Mouse (Mus musculus) G1E (cell line): ENCODE data around the gene Gm45785. TPM values are rescaled to one million over a fixed set of nuclear protein-coding genes. Genes with fewer than 3 reads are reported as not detected.

ENCODE experiments used
- ATAC-seq: 2 replicates; pipeline ENCODE4 v1.8.0; 2016; ENCODE audit warnings: mild to moderate bottlenecking; ENCODE audit not compliant: insufficient number of reproducible peaks, poor library complexity, low FRiP score, severe bottlenecking; ENCODE audit errors: extremely low read depth
- DNase-seq: peaks from one replicate; pipeline ENCODE4 v3.0.0; 2012; ENCODE audit warnings: low spot score
- H3K27me3 ChIP-seq: 2 replicates; pipeline ENCODE4 v1.6.1; 2012; ENCODE audit warnings: mild to moderate bottlenecking, low read length, inconsistent platforms; ENCODE audit not compliant: insufficient read depth
- H3K36me3 ChIP-seq: replicated peaks from 2 replicates; pipeline ENCODE3; 2012; ENCODE audit warnings: mild to moderate bottlenecking, inconsistent platforms
- H3K4me1 ChIP-seq: 2 replicates; pipeline ENCODE4 v1.6.1; 2012; ENCODE audit warnings: low read depth, low read length, inconsistent platforms, mixed read lengths; ENCODE audit not compliant: insufficient read depth
- H3K4me3 ChIP-seq: 2 replicates; pipeline ENCODE4 v1.5.1; 2012; ENCODE audit warnings: low read depth, mild to moderate bottlenecking, inconsistent platforms, low read length, moderate library complexity, mixed read lengths
- H3K9me3 ChIP-seq: replicated peaks from 2 replicates; pipeline ENCODE4 v1.6.1; 2012; ENCODE audit warnings: inconsistent platforms
- CTCF ChIP-seq: IDR thresholded peaks from 2 replicates; pipeline ENCODE4 v1.5.1; 2012; ENCODE audit warnings: low read depth, low read length, inconsistent platforms, mixed read lengths
- GATA1 ChIP-seq: IDR thresholded peaks from 2 replicates; pipeline ENCODE4 v1.6.1; 2012; ENCODE audit warnings: borderline replicate concordance, low read length, inconsistent platforms, mixed read lengths
- GATA2 ChIP-seq: IDR thresholded peaks from 2 replicates; pipeline ENCODE4 v1.6.1; 2012; ENCODE audit warnings: low read depth, low read length, inconsistent platforms, borderline replicate concordance
- POLR2AphosphoS5 ChIP-seq: IDR thresholded peaks from 2 replicates; pipeline ENCODE4 v1.6.1; 2012; ENCODE audit warnings: low read depth, low read length, inconsistent platforms; ENCODE audit not compliant: insufficient replicate concordance
- TAL1 ChIP-seq: conservative IDR thresholded peaks from 2 replicates; pipeline ENCODE4 v1.6.1; 2012; ENCODE audit warnings: low read depth, low read length, inconsistent platforms, mixed read lengths
- polyA plus RNA-seq: library from polyadenylated mRNA; stranded (reverse); fragments of >175 nt; gene quantifications from 2 replicates; pipeline ENCODE4 v1.2.3, GENCODE M21; 2012
- total RNA-seq, 2 experiments: library from RNA; stranded (forward) in 1 of 2; stranded (reverse) in 1 of 2; fragments of 200-1000 nt in 1 of 2; fragments of >200 nt in 1 of 2; fragmentation: Nextera tagmentation in 1 of 2; gene quantifications; 2 replicates each; pipeline ENCODE4 v1.2.3; 2014 to 2017

The Gm45785 gene
- total and polyA plus RNA-seq, 3 experiments = 1.8 to 2.1 TPM; not detected in 1

GRCm38 (mm10) chr7:140780548-140780947, 75.6 kb downstream of the Gm45785 start:
- no peaks in the 10 kb centered on the region for H3K4me1 ChIP-seq
- peaks cover 8% of the 10 kb centered on the region for H3K27me3 ChIP-seq
- no peaks in the 10 kb centered on the region for H3K9me3 ChIP-seq
- no peaks in the 10 kb centered on the region for H3K36me3 ChIP-seq
- no peak overlapping the region for H3K4me3 ChIP-seq
- DNase-seq (no peak), ATAC-seq (no peak)
- no peak for TF ChIP-seq GATA1
- TF ChIP-seq POLR2AphosphoS5 = no peak
- TF ChIP-seq GATA2 = no peak
- no peak for TF ChIP-seq CTCF
- no peak for TF ChIP-seq TAL1

Other genes with a start within 250 kb of the Gm45785 start
Only the 20 nearest of the 28 such genes appear.
- gene Olfr541, start 159.1 kb downstream of the Gm45785 start, total RNA-seq (2014; fragmentation: Nextera tagmentation) = not detected in 2 replicates
- 0.38 TPM in 1 of 2 replicates, not detected in the other for gene Olfr541, start 159.1 kb downstream of the Gm45785 start, total RNA-seq (2017)
- not detected in 2 replicates for gene Olfr541, start 159.1 kb downstream of the Gm45785 start, polyA plus RNA-seq
- gene Cyp2e1, start 92.6 kb downstream of the Gm45785 start, total RNA-seq (2014; fragmentation: Nextera tagmentation) = not detected in 2 replicates
- 0.05 TPM in 1 of 2 replicates, not detected in the other for gene Cyp2e1, start 92.6 kb downstream of the Gm45785 start, total RNA-seq (2017)
- gene Cyp2e1, start 92.6 kb downstream of the Gm45785 start, polyA plus RNA-seq = not detected in 2 replicates
- not detected in 2 replicates for gene Syce1, start 68.5 kb downstream of the Gm45785 start, total RNA-seq (2014; fragmentation: Nextera tagmentation)
- gene Syce1, start 68.5 kb downstream of the Gm45785 start, total RNA-seq (2017) = not detected in 2 replicates
- gene Syce1, start 68.5 kb downstream of the Gm45785 start, polyA plus RNA-seq = not detected in 2 replicates
- not detected in 2 replicates for gene Zfp941, start 34.2 kb downstream of the Gm45785 start, total RNA-seq (2014; fragmentation: Nextera tagmentation)
- 0.05 and 0.06 TPM in 2 replicates for gene Zfp941, start 34.2 kb downstream of the Gm45785 start, total RNA-seq (2017)
- not detected in 2 replicates for gene Zfp941, start 34.2 kb downstream of the Gm45785 start, polyA plus RNA-seq
- gene Urah, start 21.3 kb downstream of the Gm45785 start, total RNA-seq (2014; fragmentation: Nextera tagmentation) = not detected in 2 replicates
- gene Urah, start 21.3 kb downstream of the Gm45785 start, total RNA-seq (2017) = not detected in 2 replicates
- gene Urah, start 21.3 kb downstream of the Gm45785 start, polyA plus RNA-seq = not detected in 2 replicates
- not detected in 2 replicates for gene Scgb1c1, start 10.8 kb downstream of the Gm45785 start, total RNA-seq (2014; fragmentation: Nextera tagmentation)
- gene Scgb1c1, start 10.8 kb downstream of the Gm45785 start, total RNA-seq (2017) = not detected in 2 replicates
- gene Scgb1c1, start 10.8 kb downstream of the Gm45785 start, polyA plus RNA-seq = not detected in 2 replicates
- not detected in 2 replicates for gene Odf3, start 8.5 kb downstream of the Gm45785 start, total RNA-seq (2014; fragmentation: Nextera tagmentation)
- 0.11 and 0.17 TPM in 2 replicates for gene Odf3, start 8.5 kb downstream of the Gm45785 start, total RNA-seq (2017)
- not detected in 2 replicates for gene Odf3, start 8.5 kb downstream of the Gm45785 start, polyA plus RNA-seq
- 19.9 and 29.5 TPM in 2 replicates for gene Ric8a, start 626 bp upstream of the Gm45785 start, total RNA-seq (2014; fragmentation: Nextera tagmentation)
- 21.1 and 27.9 TPM in 2 replicates for gene Ric8a, start 626 bp upstream of the Gm45785 start, total RNA-seq (2017)
- 27.9 and 28.4 TPM in 2 replicates for gene Ric8a, start 626 bp upstream of the Gm45785 start, polyA plus RNA-seq
- 8.4 and 10.1 TPM in 2 replicates for gene Bet1l, start 1.2 kb upstream of the Gm45785 start, total RNA-seq (2014; fragmentation: Nextera tagmentation)
- 13.1 and 16.1 TPM in 2 replicates for gene Bet1l, start 1.2 kb upstream of the Gm45785 start, total RNA-seq (2017)
- gene Bet1l, start 1.2 kb upstream of the Gm45785 start, polyA plus RNA-seq = 3.5 and 5.2 TPM in 2 replicates
- 93.7 and 98.1 TPM in 2 replicates for gene Psmd13, start 25.6 kb upstream of the Gm45785 start, total RNA-seq (2014; fragmentation: Nextera tagmentation)
- 193 and 195 TPM in 2 replicates for gene Psmd13, start 25.6 kb upstream of the Gm45785 start, total RNA-seq (2017)
- 45.7 and 70.1 TPM in 2 replicates for gene Psmd13, start 25.6 kb upstream of the Gm45785 start, polyA plus RNA-seq
- gene Sirt3, start 26.0 kb upstream of the Gm45785 start, total RNA-seq (2014; fragmentation: Nextera tagmentation) = 10.5 and 11.8 TPM in 2 replicates
- 11.0 and 17.5 TPM in 2 replicates for gene Sirt3, start 26.0 kb upstream of the Gm45785 start, total RNA-seq (2017)
- gene Sirt3, start 26.0 kb upstream of the Gm45785 start, polyA plus RNA-seq = 27.6 and 31.7 TPM in 2 replicates
- gene Cox8b, start 44.1 kb upstream of the Gm45785 start, total RNA-seq (2014; fragmentation: Nextera tagmentation) = not detected in 2 replicates
- not detected in 2 replicates for gene Cox8b, start 44.1 kb upstream of the Gm45785 start, total RNA-seq (2017)
- gene Cox8b, start 44.1 kb upstream of the Gm45785 start, polyA plus RNA-seq = not detected in 2 replicates
- gene Nlrp6, start 64.6 kb upstream of the Gm45785 start, total RNA-seq (2014; fragmentation: Nextera tagmentation) = not detected in 2 replicates
- 0.11 and 0.12 TPM in 2 replicates for gene Nlrp6, start 64.6 kb upstream of the Gm45785 start, total RNA-seq (2017)
- 0.07 and 0.08 TPM in 2 replicates for gene Nlrp6, start 64.6 kb upstream of the Gm45785 start, polyA plus RNA-seq
- gene Pgghg, start 85.1 kb upstream of the Gm45785 start, total RNA-seq (2014; fragmentation: Nextera tagmentation) = 7.5 and 8.1 TPM in 2 replicates
- gene Pgghg, start 85.1 kb upstream of the Gm45785 start, total RNA-seq (2017) = 9.0 and 10.0 TPM in 2 replicates
- 5.6 and 6.7 TPM in 2 replicates for gene Pgghg, start 85.1 kb upstream of the Gm45785 start, polyA plus RNA-seq
- gene Ifitm5, start 94.0 kb upstream of the Gm45785 start, total RNA-seq (2014; fragmentation: Nextera tagmentation) = 1.6 TPM in 1 of 2 replicates, not detected in the other
- 0.35 and 1.2 TPM in 2 replicates for gene Ifitm5, start 94.0 kb upstream of the Gm45785 start, total RNA-seq (2017)
- gene Ifitm5, start 94.0 kb upstream of the Gm45785 start, polyA plus RNA-seq = 0.16 and 0.32 TPM in 2 replicates
- not detected in 2 replicates for gene Gm45717, start 99.6 kb upstream of the Gm45785 start, total RNA-seq (2014; fragmentation: Nextera tagmentation)
- not detected in 2 replicates for gene Gm45717, start 99.6 kb upstream of the Gm45785 start, total RNA-seq (2017)
- not detected in 2 replicates for gene Gm45717, start 99.6 kb upstream of the Gm45785 start, polyA plus RNA-seq
- gene Ifitm2, start 99.7 kb upstream of the Gm45785 start, total RNA-seq (2014; fragmentation: Nextera tagmentation) = 239 and 256 TPM in 2 replicates
- gene Ifitm2, start 99.7 kb upstream of the Gm45785 start, total RNA-seq (2017) = 205 and 220 TPM in 2 replicates
- 129 and 161 TPM in 2 replicates for gene Ifitm2, start 99.7 kb upstream of the Gm45785 start, polyA plus RNA-seq
- 2.9 and 5.5 TPM in 2 replicates for gene Ifitm1, start 110.9 kb upstream of the Gm45785 start, total RNA-seq (2014; fragmentation: Nextera tagmentation)
- 1.5 and 2.1 TPM in 2 replicates for gene Ifitm1, start 110.9 kb upstream of the Gm45785 start, total RNA-seq (2017)
- gene Ifitm1, start 110.9 kb upstream of the Gm45785 start, polyA plus RNA-seq = not detected in 2 replicates
- gene Ifitm3, start 154.4 kb upstream of the Gm45785 start, total RNA-seq (2014; fragmentation: Nextera tagmentation) = not detected in 2 replicates
- not detected in 2 replicates for gene Ifitm3, start 154.4 kb upstream of the Gm45785 start, total RNA-seq (2017)
- gene Ifitm3, start 154.4 kb upstream of the Gm45785 start, polyA plus RNA-seq = not detected in 2 replicates
- not detected in 2 replicates for gene Ifitm6, start 161.6 kb upstream of the Gm45785 start, total RNA-seq (2014; fragmentation: Nextera tagmentation)
- not detected in 2 replicates for gene Ifitm6, start 161.6 kb upstream of the Gm45785 start, total RNA-seq (2017)
- gene Ifitm6, start 161.6 kb upstream of the Gm45785 start, polyA plus RNA-seq = not detected in 2 replicates